Mouse (Mus musculus): ENCODE measurements around the gene 1700066M21Rik. TPM values are rescaled to one million over a fixed set of nuclear protein-coding genes. Genes with fewer than 3 reads are reported as not detected.

Gene 1700066M21Rik
- polyA plus RNA-seq, 1 experiment from 2014 or later = 9.5 TPM

Other genes with a start within 250 kb of the 1700066M21Rik start
- gene Maip1, start 28.7 kb downstream of the 1700066M21Rik start, polyA plus RNA-seq (2014; fragmentation: Nextera tagmentation; extraction: Ambion mirVana) = 17.4 and 17.5 TPM in 2 replicates
- 24.5 and 25.8 TPM in 2 replicates for gene Tyw5, start 29.5 kb downstream of the 1700066M21Rik start, polyA plus RNA-seq (2014; fragmentation: Nextera tagmentation; extraction: Ambion mirVana)